Mouse (Mus musculus): Measurements from ENCODE around the gene Mink1.

GRCm38 (mm10) chr11:70562995-70563469 lies 351 bp downstream of the Mink1 start:
- TF ChIP-seq POLR2A (IDR thresholded peaks at IDR 0.05; ENCODE audit: borderline replicate concordance, insufficient read depth, low read length): no peak
- TF ChIP-seq CTCF (IDR thresholded peaks at IDR 0.05; ENCODE audit: borderline replicate concordance, insufficient read depth, low read depth, low read length): no peak
